Mouse (Mus musculus): ENCODE data around the gene Gm44973.
"Not testable (repeated sequence)": the region's sequence is repeated elsewhere in the genome, so short reads cannot be mapped to it uniquely, and the experiment has no call there.

Gene Gm44973

DNA sequence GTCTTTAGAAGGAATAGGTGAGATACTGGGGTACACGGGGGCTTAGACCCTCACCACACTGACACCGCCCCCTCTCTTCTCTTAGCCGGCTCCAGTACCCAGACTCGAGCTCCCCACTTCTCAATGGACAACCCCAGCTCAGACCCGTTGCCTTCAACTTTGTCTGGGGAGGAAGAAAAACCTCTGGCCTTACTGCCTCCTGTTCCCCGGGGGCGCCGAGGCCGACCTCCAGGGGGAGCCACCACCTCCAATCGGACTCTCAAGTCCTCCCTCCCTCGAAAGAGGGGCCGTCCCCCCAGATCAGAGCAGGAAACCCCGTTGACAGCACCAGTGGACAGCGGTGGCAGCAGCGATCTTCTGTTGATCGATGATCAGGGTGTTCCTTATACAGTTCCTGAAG is 2.1 kb downstream of the Gm44973 start:
- no peak for DNase-seq

DNA sequence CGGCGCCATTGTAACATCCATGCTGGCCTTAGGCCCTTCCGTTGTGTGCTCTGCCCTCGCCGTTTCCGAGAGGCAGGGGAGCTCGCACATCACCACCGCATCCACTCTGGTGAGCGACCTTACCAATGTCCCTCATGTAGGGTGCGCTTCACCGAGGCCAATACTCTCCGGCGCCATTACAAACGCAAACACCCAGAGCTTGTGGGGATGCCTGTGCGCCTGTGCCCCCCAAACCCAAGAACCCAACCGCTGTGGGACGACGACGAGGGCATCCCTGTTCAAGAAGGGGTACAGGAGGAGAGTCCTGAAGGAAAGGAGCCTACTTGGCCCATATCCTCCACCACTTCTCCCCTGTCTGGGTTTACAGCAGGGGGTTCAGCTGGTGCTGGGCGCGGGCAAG is 2.6 kb downstream of the Gm44973 start:
- DNase-seq: no peak

- not testable (repeated sequence) for DNase-seq
These were observed 4.3 kb downstream of the Gm44973 start for GRCm38 (mm10) chr7:5019576-5019975.

DNA sequence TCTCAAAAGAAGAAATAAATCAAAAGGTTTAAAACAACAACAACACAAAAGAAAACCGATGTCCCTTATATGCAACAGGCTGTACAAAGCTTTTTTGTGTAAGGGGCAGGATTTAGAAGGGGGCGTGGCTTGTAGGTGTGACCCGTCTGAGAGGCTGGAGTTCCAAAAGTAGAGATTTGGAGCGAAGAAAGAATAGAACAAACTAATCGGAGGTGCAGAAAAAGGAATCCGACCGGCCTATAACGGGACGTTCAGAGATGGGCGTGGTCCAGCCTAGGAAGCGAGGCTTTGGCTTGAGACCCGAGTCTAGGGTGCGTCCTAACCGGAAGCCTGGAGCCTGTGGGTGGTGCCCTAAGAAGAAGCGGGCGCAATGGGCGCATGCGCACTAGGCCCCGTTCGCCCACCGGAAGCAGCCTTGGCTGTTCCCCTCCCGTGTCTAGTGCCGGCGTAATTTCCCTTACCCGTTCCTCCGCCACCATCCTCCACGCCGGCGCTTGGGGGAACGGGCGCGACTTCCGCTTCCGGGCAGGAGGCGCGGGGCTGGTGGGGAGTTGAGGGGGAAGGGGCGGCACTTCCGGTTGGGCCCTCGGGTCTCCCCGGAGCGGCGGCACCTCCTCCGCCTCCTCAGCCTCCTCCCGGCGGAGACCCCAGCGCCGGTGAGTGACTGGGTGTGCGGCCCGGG is 4.8 kb downstream of the Gm44973 start, which contains the start of the genes Zfp865 and Ccdc106:
Gene Zfp865 (plus strand): TSS at position 377 of the 682 bp plus-strand sequence.
Gene Ccdc106 (plus strand): TSS at position 554 of the 682 bp plus-strand sequence.
- peak; percentile 99 for DNase-seq

GRCm38 (mm10) chr7:5020685-5021084 is 5.4 kb downstream of the Gm44973 start:
- DNase-seq: no peak

DNA sequence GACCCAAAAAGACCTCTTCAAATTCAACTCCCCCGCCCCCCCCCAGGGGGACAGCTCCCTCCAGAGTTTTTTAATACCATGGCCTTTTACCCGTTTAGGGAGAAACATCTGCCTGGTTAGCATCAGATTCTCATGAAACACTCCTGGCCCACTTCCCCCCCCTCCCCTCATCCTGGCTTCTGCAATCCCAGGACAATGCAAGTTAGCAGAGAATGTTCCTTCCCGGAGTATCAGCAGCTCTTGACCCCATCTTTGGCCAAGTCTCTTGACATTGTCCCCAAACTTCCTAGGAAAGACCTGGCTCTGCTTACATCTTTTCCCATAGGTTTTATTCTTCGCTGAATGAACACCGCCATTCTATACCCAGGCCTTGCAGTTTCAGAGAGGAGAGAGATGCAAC is 5.9 kb downstream of the Gm44973 start:
- no peak for DNase-seq

DNA sequence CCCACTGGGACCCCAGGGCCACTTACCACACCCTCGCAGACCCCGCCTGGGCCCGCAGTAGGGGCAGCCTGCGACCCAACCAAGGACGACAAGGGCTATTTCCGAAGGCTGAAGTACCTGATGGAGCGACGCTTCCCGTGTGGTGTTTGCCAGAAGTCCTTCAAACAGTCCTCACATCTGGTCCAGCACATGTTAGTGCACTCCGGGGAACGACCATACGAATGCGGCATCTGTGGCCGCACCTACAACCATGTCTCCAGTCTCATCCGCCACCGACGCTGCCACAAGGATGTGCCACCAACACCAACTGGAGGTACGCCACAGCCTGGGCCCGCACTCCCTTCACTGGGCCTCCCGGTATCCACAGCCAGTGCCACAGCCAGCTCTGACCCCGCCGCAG is 14.2 kb downstream of the Gm44973 start:
- DNase-seq: no peak

GRCm38 (mm10) chr7:5029946-5030345 is 14.7 kb downstream of the Gm44973 start:
- DNase-seq: no peak

DNA sequence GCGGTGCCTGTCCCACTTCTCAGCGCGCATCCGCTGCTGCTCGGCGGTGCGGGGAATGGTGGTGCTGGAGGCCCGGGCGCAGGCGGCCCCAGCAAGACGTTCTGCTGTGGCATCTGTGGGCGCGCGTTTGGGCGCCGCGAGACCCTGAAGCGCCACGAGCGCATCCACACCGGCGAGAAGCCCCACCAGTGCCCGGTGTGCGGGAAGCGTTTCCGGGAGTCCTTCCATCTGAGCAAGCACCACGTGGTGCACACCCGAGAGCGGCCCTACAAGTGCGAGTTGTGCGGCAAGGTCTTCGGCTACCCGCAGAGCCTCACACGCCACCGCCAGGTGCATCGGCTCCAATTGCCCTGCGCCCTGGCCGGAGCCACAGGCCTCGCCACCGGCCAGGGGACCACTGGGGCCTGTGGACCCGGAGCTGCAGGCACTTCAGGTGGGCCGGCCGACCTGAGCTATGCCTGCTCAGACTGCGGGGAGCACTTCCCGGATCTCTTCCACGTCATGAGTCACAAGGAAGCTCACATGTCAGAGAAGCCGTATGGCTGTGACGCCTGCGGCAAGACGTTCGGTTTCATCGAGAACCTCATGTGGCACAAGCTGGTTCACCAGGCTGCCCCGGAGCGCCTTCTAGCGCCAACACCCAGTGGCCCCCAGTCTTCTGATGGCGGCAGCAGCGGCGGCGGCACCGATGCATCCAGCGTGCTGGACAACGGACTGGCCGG is 15.4 kb downstream of the Gm44973 start:
- no peak for DNase-seq

DNA sequence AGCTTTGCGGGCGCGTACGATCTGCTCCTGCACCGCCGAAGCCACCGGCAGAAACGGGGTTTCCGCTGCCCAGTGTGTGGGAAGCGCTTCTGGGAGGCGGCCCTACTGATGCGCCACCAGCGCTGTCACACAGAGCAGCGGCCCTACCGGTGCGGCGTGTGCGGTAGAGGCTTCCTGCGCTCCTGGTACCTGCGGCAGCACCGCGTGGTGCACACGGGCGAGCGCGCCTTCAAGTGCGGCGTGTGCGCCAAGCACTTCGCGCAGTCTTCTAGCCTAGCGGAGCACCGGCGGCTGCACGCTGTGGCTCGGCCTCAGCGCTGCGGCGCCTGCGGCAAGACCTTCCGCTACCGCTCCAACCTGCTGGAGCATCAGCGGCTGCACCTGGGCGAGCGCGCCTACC is 16.2 kb downstream of the Gm44973 start:
- no peak for DNase-seq

DNA sequence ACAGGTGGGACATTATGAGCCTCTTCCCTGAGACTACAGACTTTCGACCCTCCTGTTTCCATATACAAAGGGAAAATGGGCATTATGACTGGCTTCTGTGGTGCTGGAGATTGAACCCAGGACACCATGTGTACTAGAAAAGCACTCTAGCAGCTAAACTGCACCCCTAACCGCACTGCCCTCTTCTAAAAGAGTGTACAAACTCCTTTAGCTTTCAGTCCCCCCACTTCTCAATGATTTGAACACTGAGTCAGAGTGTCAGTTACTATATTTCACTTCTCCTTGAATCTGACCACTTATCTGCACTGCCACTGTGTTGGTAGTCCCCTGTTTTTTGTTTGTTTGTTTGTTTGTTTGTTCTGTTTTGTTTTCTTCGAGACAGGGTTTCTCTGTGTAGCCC is 18.5 kb downstream of the Gm44973 start, which contains the start of gene 4632433K11Rik:
Gene 4632433K11Rik (plus strand): TSS at position 301 of the 400 bp plus-strand sequence.
- DNase-seq: no peak

DNA sequence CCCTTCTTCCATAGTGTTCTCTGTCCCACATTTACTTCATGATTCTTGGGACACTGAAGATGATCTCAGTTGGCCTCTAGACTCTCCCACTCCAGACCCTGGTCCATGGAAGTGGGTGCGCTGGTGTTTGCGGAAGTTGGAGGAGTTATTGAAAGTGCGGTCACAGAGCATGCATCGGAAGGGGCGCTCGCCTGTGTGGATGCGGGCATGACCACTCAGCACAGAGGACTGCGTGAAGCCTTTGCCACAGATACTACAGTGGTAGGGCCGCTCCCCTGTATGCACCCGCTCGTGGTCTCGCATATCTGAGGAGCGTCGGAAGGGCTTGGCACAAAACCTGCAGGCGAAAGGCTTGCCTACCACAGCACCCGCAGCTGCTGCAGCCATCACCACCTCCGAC is 20.3 kb downstream of the Gm44973 start:
- DNase-seq: no peak

DNA sequence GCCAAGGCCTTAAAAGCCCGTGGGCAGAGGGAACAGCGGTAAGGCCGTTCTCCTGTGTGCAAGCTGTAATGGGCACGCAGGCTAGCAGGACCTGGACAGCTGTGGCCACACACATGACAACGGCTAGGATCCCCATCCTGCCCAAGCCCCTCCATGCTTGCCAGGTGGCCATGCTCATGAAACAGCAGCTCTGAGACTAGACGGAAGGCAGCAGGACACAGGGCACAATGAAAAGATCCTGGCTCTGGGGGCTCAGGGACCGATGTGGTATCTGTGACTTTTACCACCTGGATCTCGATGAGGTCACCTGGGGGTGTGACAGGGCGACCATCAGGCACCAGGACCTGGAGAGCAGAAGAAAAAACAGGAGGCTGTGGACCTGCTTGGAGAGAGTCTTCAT is 20.8 kb downstream of the Gm44973 start:
- DNase-seq: no peak

- DNase-seq: no peak
These were observed 21.7 kb downstream of the Gm44973 start for GRCm38 (mm10) chr7:5037026-5037425.

DNA sequence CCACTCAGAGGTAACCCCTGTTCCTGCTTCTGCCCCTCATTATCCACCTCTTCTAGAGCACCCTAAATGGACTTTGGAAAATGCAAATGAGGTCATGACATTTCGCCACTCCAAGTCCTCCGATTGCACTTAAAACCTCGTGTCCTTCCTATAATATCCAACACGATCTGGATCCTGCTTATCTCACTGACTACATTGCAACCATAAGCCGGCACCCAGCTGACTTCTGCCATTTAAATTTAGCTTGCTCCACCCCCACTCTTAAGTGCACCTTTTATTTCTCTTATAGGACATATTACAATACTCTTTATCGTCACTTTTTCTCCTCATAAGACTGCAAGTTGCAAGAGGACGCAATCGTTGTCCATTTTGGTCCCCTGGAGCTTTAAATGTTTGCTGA is 22.2 kb downstream of the Gm44973 start:
- no peak for DNase-seq

DNA sequence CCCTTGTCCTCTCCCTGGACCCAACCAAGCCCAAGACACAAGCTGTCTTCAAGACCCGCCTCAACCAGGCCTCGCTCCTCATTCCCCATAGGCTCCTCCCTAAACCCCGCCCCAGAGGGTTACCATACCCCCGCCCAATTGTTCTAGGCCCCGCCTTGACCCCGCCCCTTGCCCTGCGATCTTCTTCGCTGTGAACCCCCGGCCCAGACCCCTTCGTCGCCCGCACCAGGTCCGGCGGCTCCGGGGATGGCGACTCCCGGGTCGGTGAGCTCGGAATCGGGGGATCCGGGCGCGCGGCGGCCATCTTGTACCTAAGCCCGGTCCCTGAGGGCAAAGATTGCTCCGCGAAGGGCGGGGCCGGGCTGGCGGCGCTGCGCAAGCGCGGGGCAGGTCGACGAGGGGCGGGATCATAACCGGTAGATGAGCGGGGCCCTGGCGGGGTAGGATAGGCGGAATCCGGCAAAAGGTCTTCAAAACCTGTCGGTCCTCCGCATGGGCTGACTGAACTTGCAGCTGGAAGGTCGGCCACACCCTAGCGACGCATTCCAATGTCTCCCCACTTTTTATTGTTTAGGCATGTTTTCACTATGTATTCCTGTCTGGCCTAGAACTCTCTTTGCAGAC is 22.9 kb downstream of the Gm44973 start, which contains the start of gene Zfp784:
Gene Zfp784 (minus strand): TSS at position 338 of the 624 bp plus-strand sequence.
- peak; percentile 94 for DNase-seq

DNA sequence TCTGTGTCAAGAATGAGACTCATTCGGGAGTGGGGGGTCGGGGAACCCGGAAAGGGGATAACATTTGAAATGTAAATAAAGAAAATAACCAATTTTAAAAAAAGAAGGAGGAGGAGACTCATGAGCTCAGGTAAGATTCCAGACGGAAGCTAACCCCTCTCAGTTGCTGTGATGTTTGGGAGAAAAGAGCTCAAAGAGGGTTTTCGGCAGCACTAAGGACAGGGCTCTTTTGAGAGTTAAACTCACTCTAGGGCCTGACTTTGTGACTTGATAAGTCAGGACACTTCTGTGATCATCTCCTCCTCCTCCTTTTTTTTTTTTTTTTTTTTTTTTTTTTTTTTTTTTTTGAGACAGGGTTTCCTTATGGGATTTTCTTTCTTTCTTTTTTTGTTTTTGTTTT is 23.6 kb downstream of the Gm44973 start:
- no peak for DNase-seq

GRCm38 (mm10) chr7:5044981-5045380 is 29.7 kb downstream of the Gm44973 start:
- DNase-seq: no peak

GRCm38 (mm10) chr7:5046112-5046511 is 30.8 kb downstream of the Gm44973 start:
- no peak for DNase-seq

DNA sequence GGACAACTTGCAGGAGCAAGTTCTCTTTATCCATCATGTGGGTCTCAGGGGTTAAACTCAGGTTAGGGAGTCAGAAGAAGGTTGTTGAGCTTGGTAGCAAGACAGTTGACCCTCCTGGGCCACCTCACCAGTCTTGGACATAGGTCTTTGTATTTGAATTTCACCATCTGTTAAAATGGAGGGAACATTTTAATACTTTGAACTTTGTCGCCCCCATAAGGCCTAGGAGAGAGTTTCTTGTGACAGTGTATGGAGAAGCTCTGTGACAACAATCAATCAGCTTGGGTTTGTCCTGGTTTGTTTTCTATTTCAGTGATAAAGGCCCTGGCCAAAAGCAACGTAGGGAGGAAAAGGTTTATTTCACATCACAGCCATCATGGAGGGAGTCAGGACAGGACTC is 32.0 kb downstream of the Gm44973 start:
- DNase-seq: no peak

DNA sequence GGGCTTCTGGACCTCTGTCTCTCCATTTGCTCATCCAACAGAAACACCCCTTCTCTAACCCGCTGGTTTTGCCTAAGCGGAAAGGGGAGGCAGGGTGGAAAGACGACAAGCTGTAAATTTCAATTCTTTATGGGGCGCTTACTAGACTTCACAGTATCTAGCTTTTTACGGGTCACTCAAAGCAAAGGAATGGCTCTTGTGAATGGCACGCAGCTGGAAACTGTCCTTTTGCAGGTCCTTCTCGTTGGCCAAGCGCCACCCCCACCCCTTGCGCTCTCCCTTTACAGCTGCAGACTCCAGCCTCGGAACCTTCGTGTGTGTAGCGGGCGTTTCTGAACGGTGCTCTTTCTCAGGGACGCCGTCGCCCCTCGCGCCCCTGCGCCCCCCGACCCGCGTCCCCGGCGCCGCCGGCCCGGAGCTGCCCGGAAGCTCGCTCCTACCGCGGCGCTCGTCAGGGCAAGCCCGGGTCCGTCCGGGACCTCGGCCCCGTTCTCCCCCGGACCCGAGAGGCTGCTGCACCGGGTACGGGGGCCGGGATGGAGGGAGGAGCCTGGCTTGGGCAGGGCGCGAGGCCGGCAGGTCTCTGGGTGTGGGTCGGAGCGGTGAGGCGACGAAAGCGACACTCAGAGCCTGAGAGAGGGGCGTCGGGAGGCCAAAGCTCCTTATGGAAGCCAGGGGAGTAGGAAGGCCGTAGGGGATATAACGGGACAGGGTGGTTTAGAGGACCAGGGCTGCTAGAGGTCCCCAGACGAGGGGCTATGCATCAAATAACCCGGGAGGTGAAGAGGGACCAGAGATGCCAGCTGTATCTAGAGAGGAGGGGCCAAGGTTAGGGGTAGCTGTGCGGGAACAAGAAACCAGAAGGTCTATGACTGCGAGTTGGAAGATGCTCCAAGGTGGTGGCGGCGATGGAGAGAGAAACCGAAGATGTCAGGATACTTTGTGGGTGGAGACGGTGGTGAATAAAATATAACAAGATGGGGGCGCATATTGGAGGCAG is 36.2 kb downstream of the Gm44973 start, which contains the start of gene Zfp580:
Gene Zfp580 (plus strand): TSS at position 346 of the 1,000 bp plus-strand sequence.
- DNase-seq: peak; percentile 85

DNA sequence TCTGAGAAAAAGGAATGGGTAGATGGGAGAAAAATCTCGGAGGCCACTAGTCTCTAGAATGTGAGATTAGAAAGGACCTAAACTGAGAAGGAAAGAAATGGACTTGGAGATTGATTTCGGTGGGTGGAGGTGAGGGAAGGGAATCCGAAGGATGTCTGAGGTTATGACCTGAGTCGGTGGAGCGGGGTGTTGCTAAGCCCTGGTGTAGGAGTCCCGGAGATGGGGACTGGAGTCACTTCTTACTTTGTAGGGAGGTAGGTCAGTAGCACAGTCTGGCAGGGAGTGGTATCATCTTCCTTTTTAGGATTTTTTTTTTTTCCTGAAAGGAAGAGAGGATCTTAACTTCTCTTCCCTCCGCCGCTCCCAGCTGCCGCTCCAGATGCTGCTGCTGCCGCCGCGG is 37.1 kb downstream of the Gm44973 start:
- no peak for DNase-seq

Data from right cerebral cortex, postnatal 25 days (tissue).